Mouse (Mus musculus): ENCODE measurements around the gene Rilpl1.

GRCm38 (mm10) chr5:124529697-124530096 is 1.5 kb downstream of the Rilpl1 start:
- no peak for TF ChIP-seq POLR2A (IDR thresholded peaks at IDR 0.05; ENCODE audit: insufficient read depth, low read depth, low read length)
- TF ChIP-seq CTCF (IDR thresholded peaks at IDR 0.05; ENCODE audit: insufficient read depth, low read depth, low read length): no peak

All from olfactory bulb, adult 2 months (tissue).